Mouse (Mus musculus) liver, embryonic 14.5 days (tissue): Measurements from ENCODE around the gene Rfx2. TPM values are rescaled to one million over a fixed set of nuclear protein-coding genes. Genes with fewer than 3 reads are reported as not detected.

Source experiments
- ATAC-seq: fragments of 200-750 bp; cut with Nextera tagmentation; 2 replicates; pipeline ENCODE4 v1.8.0; 2017; ENCODE audit warnings: moderate number of reproducible peaks, mild to moderate bottlenecking, moderate library complexity; ENCODE audit not compliant: insufficient read depth
- DNase-seq, 3 experiments: peaks; one replicate each; pipeline ENCODE4 v3.0.0-alpha.2; 2012 to 2013; ENCODE audit warnings: low read depth in 3 of 3, low spot score in 3 of 3
- H3K27ac ChIP-seq: fragments of 300-500 bp; sonication (generic); 2 replicates; pipeline ENCODE4 v1.5.1; 2014; ENCODE audit warnings: moderate library complexity, mild to moderate bottlenecking, control low read depth, inconsistent platforms
- H3K27me3 ChIP-seq: fragments of 300-500 bp; sonication (generic); 2 replicates; pipeline ENCODE4 v1.6.1; 2014; ENCODE audit warnings: mild to moderate bottlenecking, low read length, moderate library complexity; ENCODE audit not compliant: control insufficient read depth, insufficient read depth
- H3K36me3 ChIP-seq: fragments of 300-500 bp; sonication (generic); replicated peaks from 2 replicates; pipeline ENCODE4 v1.6.1; 2014; ENCODE audit warnings: low read depth; ENCODE audit not compliant: control insufficient read depth, insufficient read depth
- H3K4me1 ChIP-seq, 2 experiments: fragments of 200-500 bp in 1 of 2; fragments of 300-500 bp in 1 of 2; sonication (generic) in 1 of 2; replicated peaks; 2 replicates each; pipeline ENCODE4 v1.6.1; 2012 to 2014; ENCODE audit warnings: antibody characterized with exemption in 1 of 2, inconsistent platforms in 1 of 2, low read length in 1 of 2; ENCODE audit not compliant: control insufficient read depth in 2 of 2, insufficient read depth in 2 of 2
- H3K4me2 ChIP-seq: fragments of 300-500 bp; sonication (generic); 2 replicates; pipeline ENCODE4 v1.6.1; 2014; ENCODE audit warnings: low read depth, mild to moderate bottlenecking, control low read depth, moderate library complexity
- H3K4me3 ChIP-seq, 2 experiments: fragments of 200-500 bp in 1 of 2; fragments of 300-500 bp in 1 of 2; sonication (generic) in 1 of 2; 2 replicates each; pipeline ENCODE4 v1.5.1; 2012 to 2014; ENCODE audit warnings: low read depth in 2 of 2, low read length in 2 of 2, mild to moderate bottlenecking in 2 of 2, control low read depth in 1 of 2, inconsistent platforms in 1 of 2, moderate library complexity in 1 of 2; ENCODE audit not compliant: insufficient read depth in 1 of 2
- H3K9ac ChIP-seq: fragments of 300-500 bp; sonication (generic); replicated peaks from 2 replicates; pipeline ENCODE4 v1.6.1; 2014; ENCODE audit warnings: mild to moderate bottlenecking, control low read depth, moderate library complexity
- H3K9me3 ChIP-seq: fragments of 300-500 bp; sonication (generic); 2 replicates; pipeline ENCODE4 v1.6.1; 2016; ENCODE audit warnings: low read length, mixed read lengths; ENCODE audit not compliant: control insufficient read depth
- CTCF ChIP-seq: IDR thresholded peaks from 2 replicates; pipeline ENCODE4 v1.5.1; 2016; ENCODE audit warnings: antibody characterized with exemption, low read depth, control low read depth
- EP300 ChIP-seq: IDR thresholded peaks from 2 replicates; pipeline ENCODE4 v1.6.1; 2016; ENCODE audit warnings: antibody characterized with exemption, low read depth
- WGBS: fragments of 180-500 bp; shearing (Covaris S2); extraction: QIAGEN DNeasy Blood & Tissue Kit; methylation state at CpG from one replicate; pipeline ENCODE4 v1.1.7; 2014; ENCODE audit not compliant: insufficient replicate concordance; 5-methylcytosine and 5-hydroxymethylcytosine counted together
- polyA plus RNA-seq, 2 experiments: library from polyadenylated mRNA; depleted of rRNA in 1 of 2; stranded (reverse) in 1 of 2; unstranded in 1 of 2; fragments of >200 nt; fragmentation: Nextera tagmentation in 1 of 2; extraction: Ambion mirVana in 1 of 2; gene quantifications; 2 replicates each; pipeline versions ENCODE4 v1.2.1 to v1.2.3; 2012 to 2014

The Rfx2 gene
- polyA plus RNA-seq, 2 experiments, result 6.8 to 10.7 TPM

DNA sequence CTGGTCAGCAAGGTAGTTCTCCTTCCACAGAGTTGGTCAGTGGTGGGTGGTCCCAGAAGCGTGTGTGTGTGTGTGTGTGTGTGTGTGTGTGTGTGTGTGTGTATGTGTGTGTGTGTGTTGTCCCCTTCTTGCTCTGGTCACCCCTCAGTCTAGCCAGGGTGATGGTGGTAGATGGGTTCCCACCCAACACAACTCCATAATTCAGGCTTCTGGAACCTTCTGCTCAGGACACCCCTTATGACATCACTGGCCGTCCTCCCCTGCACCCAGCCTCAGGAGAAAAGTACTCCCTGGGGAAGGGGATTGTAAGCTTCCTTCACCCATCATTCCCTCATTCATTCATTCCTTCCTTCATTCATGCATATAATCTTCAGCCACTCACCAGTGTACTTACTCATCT, 43.4 kb upstream of the Rfx2 start, which contains the start of gene Acsbg2:
Gene Acsbg2 (minus strand): TSS at position 211 of the 400 bp plus-strand sequence.
- Histone ChIP-seq H3K27ac (no peak within 1 kb of the TSS), H3K9me3 (no peaks in the 10 kb centered on the region), H3K4me2 (no peak within 1 kb of the TSS), H3K27me3 (no peaks in the 10 kb centered on the region), H3K36me3 (no peaks in the 10 kb centered on the region), H3K4me3 (no peak within 1 kb of the TSS), H3K9ac (no peak within 1 kb of the TSS), H3K4me1 (no peaks in the 10 kb centered on the region)
- TF ChIP-seq CTCF (no peak), EP300 (no peak)
- DNase-seq (no peak), ATAC-seq (no peak)
- WGBS, result 75% methylated on average over 2 of the region's 2 CpGs

DNA sequence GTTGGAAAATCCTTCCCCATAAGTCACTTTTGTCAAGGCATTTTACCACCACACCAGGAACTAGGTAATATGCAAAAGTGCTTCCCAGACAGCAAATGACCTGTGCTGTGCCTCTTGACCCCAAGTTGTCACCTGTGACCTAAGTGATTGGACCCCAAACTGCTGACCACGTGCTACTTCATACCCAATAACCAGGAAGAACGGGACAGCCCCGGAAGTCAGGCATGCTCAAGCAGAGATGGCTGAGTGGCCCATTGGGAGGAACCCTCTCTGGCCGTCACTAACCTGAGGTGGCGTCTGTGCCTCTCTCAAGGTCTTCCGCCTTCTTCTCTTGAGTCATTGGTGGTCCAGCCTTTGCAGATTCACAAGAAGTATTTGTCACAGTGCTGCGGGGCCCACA, 41.7 kb upstream of the Rfx2 start:
- no peak for TF ChIP-seq CTCF
- TF ChIP-seq EP300, result no peak
- H3K4me3 ChIP-seq, result no peak overlapping the region
- DNase-seq (no peak), ATAC-seq (no peak)
- H3K27ac ChIP-seq, result no peak overlapping the region
- H3K4me2 ChIP-seq, result no peak overlapping the region
- no peak overlapping the region for H3K9ac ChIP-seq
- no peaks in the 10 kb centered on the region for H3K9me3 ChIP-seq
- H3K36me3 ChIP-seq, result no peaks in the 10 kb centered on the region
- H3K27me3 ChIP-seq, result no peaks in the 10 kb centered on the region
- 61% methylated on average over 7 of the region's 7 CpGs for WGBS
- H3K4me1 ChIP-seq, result no peaks in the 10 kb centered on the region

DNA sequence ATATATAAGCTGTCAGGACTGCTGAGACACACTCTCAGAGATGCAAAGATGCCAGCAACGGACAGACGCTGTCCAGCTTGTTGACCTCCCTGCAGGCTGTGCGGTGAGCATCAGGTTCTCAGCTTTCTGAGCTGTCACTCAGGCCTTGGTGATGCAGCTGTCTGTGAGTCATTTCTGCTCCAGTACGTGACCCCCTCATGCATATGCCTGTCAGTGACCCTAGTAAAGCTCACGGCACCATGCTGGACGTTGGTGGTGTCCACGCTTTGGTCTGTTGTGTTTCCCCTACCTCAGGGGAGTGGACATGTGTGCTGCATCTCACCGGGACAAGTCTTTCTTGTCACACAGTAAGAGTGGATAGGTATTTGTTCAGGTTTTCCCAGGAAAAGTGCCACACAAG, 41.0 kb upstream of the Rfx2 start:
- Histone ChIP-seq H3K4me2 (no peak overlapping the region), H3K36me3 (no peaks in the 10 kb centered on the region), H3K27me3 (no peaks in the 10 kb centered on the region), H3K27ac (no peak overlapping the region), H3K4me1 (no peaks in the 10 kb centered on the region), H3K9ac (no peak overlapping the region), H3K4me3 (no peak overlapping the region), H3K9me3 (no peaks in the 10 kb centered on the region; the same call in 1 of the 2 replicates)
- no peak for DNase-seq
- TF ChIP-seq EP300 (no peak), CTCF (no peak)
- 69% methylated on average over 8 of the region's 8 CpGs for WGBS
- ATAC-seq, result no peak

DNA sequence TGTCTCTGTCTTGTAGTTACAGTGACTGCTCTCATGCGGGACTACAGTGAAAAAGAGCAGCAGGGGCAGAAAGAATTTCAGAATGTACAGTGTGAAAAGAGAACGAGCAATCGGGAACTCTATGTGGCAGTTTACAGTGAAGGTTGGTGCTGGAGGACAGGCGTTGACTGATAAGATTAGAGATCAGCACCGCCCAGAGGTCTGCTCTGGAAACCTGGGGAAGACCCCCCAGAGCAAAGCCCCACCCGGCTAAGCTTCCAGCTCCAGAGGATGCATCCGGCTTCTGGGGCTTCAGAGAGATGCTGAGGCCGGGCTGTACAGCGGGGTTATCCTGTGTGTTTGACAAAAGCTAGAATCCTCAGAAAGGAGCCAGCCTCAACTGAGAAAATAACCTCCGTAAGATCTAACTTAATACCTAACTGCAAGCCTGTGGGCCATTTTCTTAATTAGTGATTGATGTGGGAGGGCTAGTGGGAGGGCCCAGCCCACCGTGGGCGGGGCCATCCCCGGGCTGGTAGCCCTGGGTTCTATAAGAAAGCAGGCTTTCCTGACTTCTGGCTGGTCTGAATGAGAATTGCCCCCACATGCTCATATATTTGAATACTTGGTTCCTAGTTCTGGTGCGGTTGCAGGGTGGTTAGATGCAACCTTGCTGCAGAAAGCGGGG, 39.6 kb upstream of the Rfx2 start:
- 37% methylated on average over 15 of the region's 15 CpGs for WGBS
- H3K4me2 ChIP-seq, result no peak overlapping the region

DNA sequence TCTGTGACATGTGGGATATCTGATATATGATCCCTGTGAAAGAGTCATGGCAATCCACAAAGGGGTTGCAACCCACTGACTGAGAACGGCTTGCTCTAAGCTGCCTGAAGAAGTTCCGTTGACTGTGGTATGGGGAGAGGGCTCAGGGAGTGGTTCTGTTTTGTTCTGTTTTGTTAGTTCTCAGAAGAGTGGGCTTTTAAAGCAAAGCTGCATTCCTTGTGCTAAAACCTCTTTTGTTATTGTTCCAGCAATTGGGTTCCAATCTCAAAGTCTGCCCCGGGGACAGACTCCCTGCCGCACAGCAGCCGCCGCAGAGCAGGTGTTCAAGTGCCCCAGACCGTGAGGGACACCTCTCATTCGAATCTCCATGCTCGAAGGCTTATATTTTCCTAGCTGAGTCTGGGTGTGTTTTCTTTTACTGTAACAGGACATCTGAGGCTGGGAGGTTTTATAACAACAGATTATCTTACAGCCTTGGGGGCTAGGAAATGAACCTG, 38.7 kb upstream of the Rfx2 start:
- no peaks in the 10 kb centered on the region for H3K27me3 ChIP-seq
- no peak overlapping the region for H3K4me3 ChIP-seq
- H3K9ac ChIP-seq, result no peak overlapping the region
- DNase-seq (no peak), ATAC-seq (no peak)
- TF ChIP-seq EP300, result no peak
- no peak for TF ChIP-seq CTCF
- 84% methylated on average over 9 of the region's 9 CpGs for WGBS
- no peak overlapping the region for H3K4me2 ChIP-seq
- no peak overlapping the region for H3K27ac ChIP-seq
- H3K4me1 ChIP-seq, result no peaks in the 10 kb centered on the region
- H3K9me3 ChIP-seq, result no peaks in the 10 kb centered on the region; the same call in 1 of the 2 replicates
- H3K36me3 ChIP-seq, result no peaks in the 10 kb centered on the region

More for the DNA sequence above, 39.6 kb upstream of the Rfx2 start:
- H3K9ac ChIP-seq, result no peak overlapping the region
- H3K4me1 ChIP-seq, result no peaks in the 10 kb centered on the region
- H3K4me3 ChIP-seq, result no peak overlapping the region
- H3K27me3 ChIP-seq, result no peaks in the 10 kb centered on the region
- H3K9me3 ChIP-seq, result no peaks in the 10 kb centered on the region; the same call in 1 of the 2 replicates
- no peak for DNase-seq
- H3K36me3 ChIP-seq, result no peaks in the 10 kb centered on the region
- H3K27ac ChIP-seq, result no peak overlapping the region
- ATAC-seq, result no peak
- TF ChIP-seq CTCF (no peak), EP300 (no peak)
